Mouse (Mus musculus): ENCODE measurements around the gene Spaca4. TPM values are rescaled to one million over a fixed set of nuclear protein-coding genes. Genes with fewer than 3 reads are reported as not detected.

Gene Spaca4
- total and polyA plus RNA-seq, 3 experiments, result not detected

DNA sequence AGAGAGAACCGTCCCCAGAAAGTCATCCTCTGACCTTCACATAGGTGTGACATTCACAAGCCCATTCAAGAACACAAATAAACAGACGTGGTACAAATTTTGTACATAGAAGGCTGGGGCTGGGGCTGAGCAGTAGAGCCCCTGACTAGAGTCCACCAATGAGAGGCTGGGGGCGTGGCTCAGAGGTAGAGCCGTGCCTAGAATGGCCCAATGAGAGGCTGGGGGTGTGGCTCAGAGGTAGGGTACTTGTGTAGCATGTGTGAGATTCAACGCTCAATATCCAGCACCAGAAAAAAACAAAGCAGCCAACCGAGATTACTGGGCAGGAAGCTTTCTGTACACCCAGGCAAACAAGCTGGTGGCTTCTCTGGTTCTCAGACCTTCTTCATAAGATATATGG lies 30.1 kb upstream of the Spaca4 start:
- H3K4me1 ChIP-seq (ENCODE audit: control insufficient read depth in 1 of 2, insufficient read depth in 2 of 2), result no peaks in the 10 kb centered on the region; a peak in 1 of 4 replicates
- no peak for DNase-seq (ENCODE audit: extremely low read depth)
- peaks cover 41% of the 10 kb centered on the region for H3K27me3 ChIP-seq (replicated peaks)
- TF ChIP-seq ZC3H11A (IDR thresholded peaks at IDR 0.05; ENCODE audit: low read depth, low read length) (no peak), MAZ (IDR thresholded peaks at IDR 0.05; ENCODE audit: low read depth, low read length) (no peak), SMC3 (IDR thresholded peaks at IDR 0.05; ENCODE audit: low read depth, low read length) (no peak), JUND (conservative IDR thresholded peaks at IDR 0.05; ENCODE audit: low read depth, low read length) (no peak), NRF1 (IDR thresholded peaks at IDR 0.05; ENCODE audit: low read depth, low read length) (no peak), ZNF384 (IDR thresholded peaks at IDR 0.05; ENCODE audit: low read depth, low read length) (no peak), MXI1 (IDR thresholded peaks at IDR 0.05; ENCODE audit: low read depth, low read length) (no peak), JUN (IDR thresholded peaks at IDR 0.05; ENCODE audit: insufficient read depth, low read depth, low read length) (no peak), ZKSCAN1 (IDR thresholded peaks at IDR 0.05; ENCODE audit: borderline replicate concordance, low read depth, low read length) (no peak), GABPA (IDR thresholded peaks at IDR 0.05; ENCODE audit: insufficient replicate concordance, low read depth, low read length) (no peak), ELF1 (IDR thresholded peaks at IDR 0.05; ENCODE audit: low read depth, low read length) (no peak), ETS1 (conservative IDR thresholded peaks at IDR 0.05; ENCODE audit: low read depth, low read length) (no peak), TCF12 (IDR thresholded peaks at IDR 0.05; ENCODE audit: low read depth, low read length) (no peak), POLR2AphosphoS2 (IDR thresholded peaks at IDR 0.05; ENCODE audit: low read depth, low read length) (no peak)
- H3K9me3 ChIP-seq (replicated peaks; ENCODE audit: low read length), result peaks cover 6% of the 10 kb centered on the region
- dilution Hi-C loops (cut with MboI; ENCODE audit: extremely low pct_ligation_motif_present, extremely low pct_unique_long_range_greater_than_20kb, low sequenced_read_pairs), result no loop called here
- no peaks in the 10 kb centered on the region for H3K79me2 ChIP-seq (replicated peaks; ENCODE audit: control insufficient read depth, extremely low read depth, insufficient read depth, poor library complexity, severe bottlenecking)
- H3K4me2 ChIP-seq (ENCODE audit: insufficient read depth, low read depth, poor library complexity, severe bottlenecking), result no peak overlapping the region
- H3K4me3 ChIP-seq (replicated peaks in 1 of 3; ENCODE audit: low read depth in 2 of 3, low read length in 2 of 3, poor library complexity in 1 of 3), result no peak overlapping the region
- H3K9ac ChIP-seq (ENCODE audit: insufficient read depth, low read depth), result no peak overlapping the region
- no peak overlapping the region for H3K27ac ChIP-seq (ENCODE audit: insufficient read depth, low read depth)
- in situ Hi-C loops (cut with MboI; ENCODE audit: low pct_ligation_motif_present, low pct_unique_long_range_greater_than_20kb, low sequenced_read_pairs), result no loop called here
- H3K36me3 ChIP-seq (replicated peaks in 1 of 2; ENCODE audit: control insufficient read depth in 1 of 2, insufficient read depth in 1 of 2, low read length in 1 of 2), result no peaks in the 10 kb centered on the region

GRCm38 (mm10) chr7:45750162-45750561 lies 24.5 kb upstream of the Spaca4 start:
- DNase-seq (ENCODE audit: extremely low read depth), result no peak
- dilution Hi-C loops (cut with MboI; ENCODE audit: extremely low pct_ligation_motif_present, extremely low pct_unique_long_range_greater_than_20kb, low sequenced_read_pairs) (no loop called here), in situ Hi-C loops (cut with MboI; ENCODE audit: low pct_ligation_motif_present, low pct_unique_long_range_greater_than_20kb, low sequenced_read_pairs) (no loop called here)
- H3K4me1 ChIP-seq (ENCODE audit: control insufficient read depth in 1 of 2, insufficient read depth in 2 of 2), result peaks cover 0 to 7% of the 10 kb centered on the region in 2 experiments; a peak in 2 of 4 replicates
- no peaks in the 10 kb centered on the region for H3K79me2 ChIP-seq (replicated peaks; ENCODE audit: control insufficient read depth, extremely low read depth, insufficient read depth, poor library complexity, severe bottlenecking)
- H3K27me3 ChIP-seq (replicated peaks), result peaks cover 17% of the 10 kb centered on the region
- no peak overlapping the region for H3K4me2 ChIP-seq (ENCODE audit: insufficient read depth, low read depth, poor library complexity, severe bottlenecking)
- no peak overlapping the region for H3K27ac ChIP-seq (ENCODE audit: insufficient read depth, low read depth)
- H3K9me3 ChIP-seq (replicated peaks; ENCODE audit: low read length), result peaks cover 14% of the 10 kb centered on the region
- H3K4me3 ChIP-seq (replicated peaks in 1 of 3; ENCODE audit: low read depth in 2 of 3, low read length in 2 of 3, poor library complexity in 1 of 3), result no peak overlapping the region
- no peak for TF ChIP-seq SIN3A (IDR thresholded peaks at IDR 0.05; ENCODE audit: low read length)
- no peak for TF ChIP-seq ZC3H11A (IDR thresholded peaks at IDR 0.05; ENCODE audit: low read depth, low read length)
- no peak for TF ChIP-seq NELFE (IDR thresholded peaks at IDR 0.05; ENCODE audit: low read depth, low read length)
- no peak for TF ChIP-seq NRF1 (IDR thresholded peaks at IDR 0.05; ENCODE audit: low read depth, low read length)
- TF ChIP-seq CHD1 (IDR thresholded peaks at IDR 0.05; ENCODE audit: low read depth, low read length), result no peak
- TF ChIP-seq IRF4 (IDR thresholded peaks at IDR 0.05; ENCODE audit: low read depth, low read length), result no peak
- TF ChIP-seq ZMIZ1 (IDR thresholded peaks at IDR 0.05; ENCODE audit: low read depth, low read length), result no peak
- TF ChIP-seq MAX (IDR thresholded peaks at IDR 0.05; ENCODE audit: low read length), result no peak
- no peak for TF ChIP-seq ELF1 (IDR thresholded peaks at IDR 0.05; ENCODE audit: low read depth, low read length)
- TF ChIP-seq HCFC1 (IDR thresholded peaks at IDR 0.05; ENCODE audit: low read depth, low read length), result no peak
- TF ChIP-seq ETS1 (conservative IDR thresholded peaks at IDR 0.05; ENCODE audit: low read depth, low read length), result no peak
- no peak for TF ChIP-seq USF1 (IDR thresholded peaks at IDR 0.05; ENCODE audit: low read depth, low read length)
- no peak for TF ChIP-seq UBTF (IDR thresholded peaks at IDR 0.05; ENCODE audit: low read depth, low read length)
- TF ChIP-seq JUND (conservative IDR thresholded peaks at IDR 0.05; ENCODE audit: low read depth, low read length), result no peak
- H3K9ac ChIP-seq (ENCODE audit: insufficient read depth, low read depth), result no peak overlapping the region
- H3K36me3 ChIP-seq (replicated peaks in 1 of 2; ENCODE audit: control insufficient read depth in 1 of 2, insufficient read depth in 1 of 2, low read length in 1 of 2), result no peaks in the 10 kb centered on the region

Data from CH12.LX (cell line).